Mouse (Mus musculus) olfactory bulb, adult 2 months (tissue): ENCODE results near the gene Oard1. TPM values are rescaled to one million over a fixed set of nuclear protein-coding genes. Genes with fewer than 3 reads are reported as not detected.

Source experiments
- H3K27ac ChIP-seq: fragments of 200-500 bp; 2 replicates; pipeline ENCODE4 v1.5.1; 2012; ENCODE audit warnings: low read depth, low read length; ENCODE audit not compliant: insufficient read depth
- H3K4me1 ChIP-seq: fragments of 200-500 bp; 2 replicates; pipeline ENCODE4 v1.6.1; 2012; ENCODE audit warnings: low read length; ENCODE audit not compliant: control insufficient read depth, insufficient read depth
- H3K4me3 ChIP-seq: fragments of 200-500 bp; 2 replicates; pipeline ENCODE4 v1.5.1; 2012; ENCODE audit warnings: mild to moderate bottlenecking, low read depth, low read length, moderate library complexity; ENCODE audit not compliant: insufficient read depth
- CTCF ChIP-seq: fragments of 200-500 bp; IDR thresholded peaks from 2 replicates; pipeline ENCODE4 v1.5.1; 2012; ENCODE audit warnings: low read depth, mild to moderate bottlenecking, low read length, moderate library complexity; ENCODE audit not compliant: insufficient read depth
- POLR2A ChIP-seq: fragments of 200-500 bp; IDR thresholded peaks from 2 replicates; pipeline ENCODE4 v1.6.1; 2012; ENCODE audit warnings: mild to moderate bottlenecking, low read depth, low read length, moderate library complexity; ENCODE audit not compliant: insufficient read depth
- WGBS: fragments of 180-500 bp; shearing (Covaris S2); methylation state at CpG from one replicate; pipeline ENCODE4 v1.1.7; 2018; 5-methylcytosine and 5-hydroxymethylcytosine counted together
- polyA plus RNA-seq: library from polyadenylated mRNA; stranded (reverse); fragments of >200 nt; gene quantifications from 2 replicates; pipeline ENCODE4 v1.2.4, GENCODE M21; 2012; ENCODE audit warnings: low replicate concordance; ENCODE audit not compliant: missing spikeins, insufficient read depth, insufficient read length

Gene Oard1
- polyA plus RNA-seq, 1 experiment: not detected

DNA sequence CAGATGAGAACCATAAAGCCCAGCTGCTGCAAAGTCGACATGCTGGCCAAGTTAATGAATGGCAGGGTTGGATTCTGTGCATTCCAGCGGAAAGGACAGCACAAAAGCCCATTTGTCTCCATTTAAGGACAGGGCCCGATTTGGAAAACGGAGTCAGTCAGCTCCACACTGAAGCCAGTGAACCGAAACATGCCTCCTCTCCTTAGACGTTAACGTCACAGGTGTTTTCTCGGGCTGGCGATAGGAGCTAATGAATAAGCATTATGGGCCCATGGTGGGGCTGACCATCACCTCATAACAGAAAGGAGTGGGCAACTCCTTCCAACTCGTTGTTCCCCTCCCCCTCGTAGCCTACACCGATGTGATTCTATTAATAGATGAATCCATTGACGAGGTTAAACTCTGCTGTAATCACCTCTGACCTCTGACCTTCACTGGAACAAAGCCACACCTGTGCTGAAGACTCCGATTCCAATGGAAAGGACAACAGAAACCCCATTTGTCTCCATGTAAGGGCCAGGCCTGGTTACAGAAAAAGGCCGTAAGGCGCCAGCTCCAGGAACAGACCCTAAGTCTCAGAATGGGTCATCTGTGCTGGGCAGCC lies 33.8 kb downstream of the Oard1 start:
- Histone ChIP-seq H3K27ac (no peak overlapping the region), H3K4me1 (no peaks in the 10 kb centered on the region), H3K4me3 (no peak overlapping the region)
- TF ChIP-seq POLR2A: no peak
- TF ChIP-seq CTCF: no peak
- 63% methylated on average over 16 of the region's 16 CpGs for WGBS

DNA sequence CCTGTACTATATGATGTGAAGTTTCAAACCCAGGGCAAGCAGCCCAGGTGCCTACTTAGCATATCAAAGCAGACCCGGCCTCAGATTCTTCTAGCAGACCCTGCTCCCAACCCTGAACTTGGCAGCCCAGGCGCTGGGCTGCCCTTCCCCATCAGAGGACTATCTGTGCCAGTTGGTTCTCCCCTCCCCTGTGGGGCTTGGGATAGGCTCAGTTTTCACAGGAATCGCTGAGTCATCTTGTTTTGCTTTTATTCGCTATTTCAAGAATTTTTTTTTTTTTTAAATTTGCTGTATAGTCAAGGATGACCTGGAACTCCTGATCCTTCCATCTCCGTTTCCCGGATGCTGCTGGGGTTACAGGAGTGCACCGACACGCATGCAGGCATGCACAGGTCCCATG lies 37.9 kb downstream of the Oard1 start:
- TF ChIP-seq POLR2A (no peak), CTCF (no peak)
- Histone ChIP-seq H3K4me1 (peaks cover 7% of the 10 kb centered on the region), H3K27ac (no peak overlapping the region), H3K4me3 (no peak overlapping the region)
- WGBS: 66% methylated on average over 8 of the region's 8 CpGs

DNA sequence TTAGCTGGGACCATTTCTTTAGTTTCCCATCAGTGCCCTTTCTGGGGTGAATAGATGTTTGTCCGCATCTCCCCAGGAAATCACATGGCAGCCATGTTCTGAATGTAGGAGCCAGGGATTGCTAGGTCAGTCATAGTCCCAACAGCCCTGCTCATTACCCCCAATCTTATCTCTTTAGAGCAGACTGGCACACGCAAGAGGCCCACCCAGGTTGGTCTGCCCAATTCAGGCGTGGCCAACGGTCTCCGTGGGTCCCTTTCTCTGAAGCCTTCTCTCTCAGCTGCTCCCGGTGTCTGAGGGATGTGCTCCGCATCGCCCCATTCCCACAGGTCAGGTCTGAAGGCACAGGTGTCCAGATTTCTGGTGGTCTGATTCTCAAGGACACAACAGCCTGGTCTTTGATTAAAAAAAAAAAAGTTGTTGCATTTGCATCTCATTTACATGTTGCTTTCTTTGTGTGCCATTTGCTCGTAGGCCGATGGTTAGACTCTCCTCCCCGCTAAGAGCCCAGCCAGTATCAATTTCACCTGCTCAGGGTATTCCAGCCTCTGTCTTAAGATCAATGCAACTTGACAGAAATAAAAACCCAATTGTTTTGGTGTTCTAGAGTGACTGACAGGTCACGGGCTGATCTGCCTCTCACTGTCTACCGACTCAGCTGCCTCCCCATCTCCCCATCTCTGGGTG lies 41.0 kb downstream of the Oard1 start:
- peaks cover 7% of the 10 kb centered on the region for H3K4me1 ChIP-seq
- 88% methylated on average over 13 of the region's 13 CpGs for WGBS
- no peak overlapping the region for H3K4me3 ChIP-seq
- no peak overlapping the region for H3K27ac ChIP-seq
- no peak for TF ChIP-seq CTCF
- TF ChIP-seq POLR2A: no peak

DNA sequence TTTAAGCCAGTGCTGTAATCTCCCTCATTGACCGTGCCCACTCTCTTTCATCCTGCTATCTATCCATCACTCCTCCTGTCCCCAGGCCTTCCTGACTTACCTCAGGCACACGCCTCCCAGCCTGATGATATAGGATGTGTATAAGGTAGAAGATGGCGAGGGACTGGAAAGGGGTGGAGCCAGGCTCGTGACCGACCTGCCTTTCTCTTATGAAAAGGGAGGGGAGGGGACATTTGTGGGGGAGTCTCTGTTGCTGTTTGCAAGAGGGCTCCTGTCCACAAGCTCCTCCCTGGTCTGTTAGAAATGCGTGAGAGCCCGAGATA lies 41.5 kb downstream of the Oard1 start, which contains the start of gene Tspo2:
Gene Tspo2, minus strand, starts transcription at position 170 of the 323 bp plus-strand sequence.
- Histone ChIP-seq H3K4me3 (no peak within 1 kb of the TSS), H3K27ac (no peak within 1 kb of the TSS), H3K4me1 (peaks cover 7% of the 10 kb centered on the region)
- no peak for TF ChIP-seq CTCF
- TF ChIP-seq POLR2A: no peak
- WGBS: 87% methylated on average over 7 of the region's 7 CpGs

DNA sequence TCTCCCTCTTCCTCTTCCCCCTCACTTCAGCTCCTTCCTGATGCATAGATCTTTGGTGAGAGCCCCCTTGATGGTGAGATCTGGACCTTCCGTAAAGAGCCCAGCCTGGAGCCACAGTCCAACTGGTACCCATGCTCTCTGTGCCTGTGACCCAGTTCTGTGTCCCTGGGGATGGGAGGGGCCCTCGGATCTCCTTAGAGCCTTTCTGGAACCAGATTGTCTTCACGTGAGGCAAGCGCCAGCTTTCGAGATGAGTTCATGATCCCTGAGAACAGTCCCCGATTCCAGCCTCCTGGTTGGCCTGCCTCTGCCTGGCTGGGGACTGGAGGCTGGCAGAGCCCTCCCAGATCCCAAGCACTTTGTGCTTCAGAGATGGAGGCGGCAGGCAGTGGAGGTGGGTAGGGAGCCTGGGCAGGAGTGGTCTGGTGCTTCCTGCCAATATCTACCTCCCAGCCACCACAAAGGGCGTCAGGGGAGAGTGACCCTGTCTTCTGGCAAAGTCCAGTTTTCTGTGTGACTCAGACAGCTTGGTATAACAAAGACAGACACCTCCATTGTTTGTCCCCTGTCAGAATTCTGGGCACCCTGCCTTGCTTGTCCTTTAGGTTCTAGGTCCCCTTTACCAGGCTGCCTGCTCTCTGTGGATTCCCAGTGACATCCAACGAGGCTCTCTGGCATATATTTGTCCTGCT lies 42.1 kb downstream of the Oard1 start:
- WGBS: 73% methylated on average over 9 of the region's 9 CpGs
- H3K4me3 ChIP-seq: no peak overlapping the region
- no peak overlapping the region for H3K27ac ChIP-seq
- H3K4me1 ChIP-seq: peaks cover 7% of the 10 kb centered on the region
- TF ChIP-seq POLR2A: no peak
- no peak for TF ChIP-seq CTCF

DNA sequence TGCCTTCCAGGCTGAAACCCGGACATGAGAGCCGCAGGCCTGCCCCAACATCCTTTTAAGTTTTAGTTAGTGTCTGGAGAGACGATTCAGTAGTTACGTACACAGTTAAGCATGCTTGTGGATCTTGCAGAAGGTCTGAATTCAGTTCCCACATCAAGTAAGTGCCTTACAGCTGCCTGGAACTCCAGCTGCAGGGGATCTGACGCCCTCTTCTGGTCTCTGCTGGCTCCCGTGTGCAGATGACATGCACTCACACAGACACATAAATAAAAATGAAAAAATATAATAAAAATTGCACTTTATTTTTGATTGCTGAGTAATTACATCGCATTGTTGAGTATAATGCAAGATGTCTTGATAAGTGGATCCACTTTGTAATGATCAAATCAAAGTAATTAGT lies 43.7 kb downstream of the Oard1 start:
- H3K4me1 ChIP-seq: peaks cover 7% of the 10 kb centered on the region
- TF ChIP-seq POLR2A (no peak), CTCF (no peak)
- no peak overlapping the region for H3K27ac ChIP-seq
- WGBS: 90% methylated on average over 7 of the region's 7 CpGs
- H3K4me3 ChIP-seq: no peak overlapping the region

DNA sequence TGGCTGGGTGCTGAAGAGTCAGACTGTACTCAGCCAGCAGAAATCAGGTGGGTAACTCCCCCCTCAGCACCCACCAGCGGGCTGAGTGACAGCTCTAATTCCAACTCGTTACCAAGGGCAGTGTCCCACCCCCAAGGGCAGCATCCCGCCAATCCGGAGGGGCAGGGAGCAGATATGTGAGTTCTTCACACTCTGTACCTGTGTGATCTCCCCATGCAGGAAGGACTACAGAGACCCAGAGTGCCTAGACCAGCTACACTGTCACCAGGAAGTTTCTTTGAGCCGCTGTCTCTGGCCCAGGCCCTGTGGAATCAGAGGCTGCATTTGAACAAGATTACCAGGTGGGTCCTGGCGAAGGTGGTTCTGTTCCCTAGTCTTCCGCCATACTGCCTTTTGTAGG lies 44.4 kb downstream of the Oard1 start:
- no peak for TF ChIP-seq POLR2A
- no peak for TF ChIP-seq CTCF

DNA sequence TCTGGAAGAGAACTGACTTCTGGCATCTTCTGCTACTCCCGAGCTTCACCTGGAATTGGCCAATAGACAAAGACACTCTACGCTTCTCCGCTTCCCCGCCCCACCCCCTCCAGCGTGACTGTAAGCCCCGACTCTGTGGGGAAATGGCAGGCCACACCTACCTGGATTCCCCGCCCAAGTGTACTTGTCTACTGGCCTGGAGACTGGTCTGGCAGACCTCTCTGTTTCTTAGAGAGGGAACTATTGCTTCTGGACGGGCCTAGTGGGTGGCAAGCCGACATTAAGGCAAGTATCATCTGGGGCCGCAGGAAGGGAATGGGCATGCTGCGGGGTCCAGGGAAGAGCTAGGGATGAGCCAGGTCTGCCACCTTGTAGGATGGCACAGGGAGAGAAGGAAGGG lies 44.9 kb downstream of the Oard1 start, which contains the start of gene Unc5cl:
Gene Unc5cl, plus strand, starts transcription at position 214 of the 400 bp plus-strand sequence.
- no peak for TF ChIP-seq CTCF
- no peak for TF ChIP-seq POLR2A
- WGBS: 74% methylated on average over 11 of the region's 11 CpGs
- Histone ChIP-seq H3K27ac (no peak within 1 kb of the TSS), H3K4me1 (peaks cover 7% of the 10 kb centered on the region), H3K4me3 (no peak within 1 kb of the TSS)

More for the DNA sequence above, 44.4 kb downstream of the Oard1 start:
- peaks cover 7% of the 10 kb centered on the region for H3K4me1 ChIP-seq
- no peak overlapping the region for H3K4me3 ChIP-seq
- WGBS: 71% methylated on average over 7 of the region's 7 CpGs
- no peak overlapping the region for H3K27ac ChIP-seq

DNA sequence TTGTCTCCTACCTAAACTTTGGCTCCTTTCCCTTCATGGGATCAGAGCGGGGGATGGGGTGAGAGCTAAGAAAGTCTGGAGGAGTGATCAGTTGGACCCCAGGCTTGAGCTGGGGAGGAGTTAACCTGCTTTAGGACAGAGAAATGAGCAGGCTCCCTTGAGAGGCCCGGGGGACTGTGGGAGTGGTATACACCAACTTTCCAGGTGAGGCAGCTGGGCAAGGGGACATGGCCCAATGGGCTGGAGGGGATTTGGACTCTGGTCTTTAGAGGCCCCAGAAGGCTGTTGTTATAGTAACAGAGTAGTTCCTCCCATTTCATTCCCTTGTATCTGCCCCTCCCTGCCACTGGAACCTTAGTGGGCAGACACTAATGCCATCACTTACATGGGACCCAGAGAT lies 46.1 kb downstream of the Oard1 start:
- TF ChIP-seq POLR2A (no peak), CTCF (no peak)
- H3K4me1 ChIP-seq: peaks cover 7% of the 10 kb centered on the region
- no peak overlapping the region for H3K4me3 ChIP-seq
- H3K27ac ChIP-seq: no peak overlapping the region
- 92% methylated on average over 2 of the region's 2 CpGs for WGBS
